Mouse (Mus musculus) myocyte (in vitro differentiated cells): Measurements from ENCODE around the gene Fezf2. TPM values are rescaled to one million over a fixed set of nuclear protein-coding genes. Genes with fewer than 3 reads are reported as not detected.

Experiments used
- H3K27me3 ChIP-seq: one replicate; pipeline ENCODE4 v1.6.1; 2011; ENCODE audit not compliant: control insufficient read depth, insufficient read depth, insufficient read length
- H3K36me3 ChIP-seq: one replicate; pipeline ENCODE4 v1.6.1; 2011; ENCODE audit not compliant: control insufficient read depth, insufficient read depth
- H3K4me2 ChIP-seq: one replicate; pipeline ENCODE4 v1.6.1; 2011; ENCODE audit warnings: low read depth, control low read depth
- H3K4me3 ChIP-seq: one replicate; pipeline ENCODE4 v1.5.1; 2011; ENCODE audit warnings: mild to moderate bottlenecking, control low read depth, moderate library complexity
- H3K79me2 ChIP-seq: one replicate; pipeline ENCODE4 v1.6.1; 2011; ENCODE audit not compliant: control insufficient read depth, insufficient read depth
- H3ac ChIP-seq: one replicate; pipeline ENCODE4 v1.6.1; 2011; ENCODE audit not compliant: control insufficient read depth, insufficient read length
- CEBPB ChIP-seq: IDR thresholded peaks from 2 replicates; pipeline ENCODE4 v1.6.1; 2011; ENCODE audit warnings: mild to moderate bottlenecking, moderate library complexity; ENCODE audit not compliant: poor library complexity, insufficient read depth, severe bottlenecking
- E2F4 ChIP-seq: IDR thresholded peaks from one replicate; pipeline ENCODE4 v1.6.1; 2011; ENCODE audit warnings: mild to moderate bottlenecking, control low read depth, moderate library complexity; ENCODE audit not compliant: insufficient read depth
- MAX ChIP-seq: IDR thresholded peaks from one replicate; pipeline ENCODE4 v1.6.1; 2011; ENCODE audit warnings: low read depth, mild to moderate bottlenecking, control low read depth
- MYOD1 ChIP-seq, 3 experiments: IDR thresholded peaks; one replicate each; pipeline ENCODE4 v1.6.1; 2011; ENCODE audit warnings: control low read depth in 2 of 3, low read depth in 2 of 3, mild to moderate bottlenecking in 2 of 3, moderate library complexity in 1 of 3; ENCODE audit not compliant: insufficient read length in 2 of 3, control insufficient read depth in 1 of 3
- MYOG ChIP-seq, 3 experiments: IDR thresholded peaks; one replicate each; pipeline ENCODE4 v1.6.1; 2011; ENCODE audit warnings: control low read depth in 2 of 3, low read depth in 2 of 3, mild to moderate bottlenecking in 2 of 3; ENCODE audit not compliant: insufficient read length in 2 of 3, control insufficient read depth in 1 of 3, insufficient read depth in 1 of 3
- POLR2A ChIP-seq: IDR thresholded peaks from one replicate; pipeline ENCODE4 v1.6.1; 2011; ENCODE audit warnings: low read depth, mild to moderate bottlenecking, control low read depth, moderate library complexity; ENCODE audit not compliant: insufficient read length
- POLR2AphosphoS2 ChIP-seq: IDR thresholded peaks from one replicate; pipeline ENCODE4 v1.6.1; 2011; ENCODE audit warnings: low read depth, control low read depth; ENCODE audit not compliant: insufficient read length
- REST ChIP-seq: IDR thresholded peaks from one replicate; pipeline ENCODE4 v1.6.1; 2011; ENCODE audit warnings: mild to moderate bottlenecking, control low read depth, moderate library complexity; ENCODE audit not compliant: insufficient read depth, insufficient read length
- SRF ChIP-seq: IDR thresholded peaks from one replicate; pipeline ENCODE4 v1.6.1; 2011; ENCODE audit warnings: low read depth; ENCODE audit not compliant: control insufficient read depth, insufficient read length
- TCF12 ChIP-seq: IDR thresholded peaks from one replicate; pipeline ENCODE4 v1.6.1; 2011; ENCODE audit warnings: mild to moderate bottlenecking, control low read depth; ENCODE audit not compliant: poor library complexity, insufficient read depth, severe bottlenecking
- TCF3 ChIP-seq: IDR thresholded peaks from one replicate; pipeline ENCODE4 v1.6.1; 2011; ENCODE audit warnings: low read depth, control low read depth; ENCODE audit not compliant: insufficient read length
- USF1 ChIP-seq: IDR thresholded peaks from one replicate; pipeline ENCODE4 v1.6.1; 2011; ENCODE audit warnings: low read depth, mild to moderate bottlenecking, control low read depth, moderate library complexity
- polyA plus RNA-seq: library from polyadenylated mRNA; unstranded; fragments of >200 nt; fragmentation: generic; extraction: Trizol; gene quantifications from one replicate; pipeline ENCODE4 v1.2.1, GENCODE M21; 2012; ENCODE audit warnings: missing spikeins

Gene Fezf2
- polyA plus RNA-seq: not detected

GRCm38 (mm10) chr14:12348089-12348488 lies at the start of gene Fezf2:
Fezf2 (minus strand) TSS chr14:12348189.
- H3K27me3 ChIP-seq: peaks cover 54% of the 10 kb centered on the region
- no peaks in the 10 kb centered on the region for H3K36me3 ChIP-seq

GRCm38 (mm10) chr14:12397561-12397960 lies 49.6 kb upstream of the Fezf2 start:
- Histone ChIP-seq H3K79me2 (no peaks in the 10 kb centered on the region), H3K36me3 (no peaks in the 10 kb centered on the region), H3K27me3 (no peaks in the 10 kb centered on the region), H3K4me2 (no peak overlapping the region), H3K4me3 (no peak overlapping the region), H3ac (no peak overlapping the region)
- TF ChIP-seq REST: no peak
- no peak for TF ChIP-seq TCF3
- TF ChIP-seq TCF12: no peak
- TF ChIP-seq E2F4: no peak
- TF ChIP-seq USF1: no peak
- no peak for TF ChIP-seq POLR2AphosphoS2
- no peak for TF ChIP-seq MAX
- TF ChIP-seq MYOD1 (IDR thresholded peaks at IDR 0.05; ENCODE audit: control insufficient read depth in 1 of 3, insufficient read length in 2 of 3, low read depth in 2 of 3): no peak
- TF ChIP-seq SRF: no peak
- TF ChIP-seq MYOG (IDR thresholded peaks at IDR 0.05; ENCODE audit: control insufficient read depth in 1 of 3, insufficient read depth in 1 of 3, insufficient read length in 2 of 3, low read depth in 2 of 3): no peak
- no peak for TF ChIP-seq POLR2A

More at GRCm38 (mm10) chr14:12348089-12348488, at the start of gene Fezf2:
- Histone ChIP-seq H3K79me2 (no peaks in the 10 kb centered on the region), H3K4me2 (no peak within 1 kb of the TSS), H3K4me3 (no peak within 1 kb of the TSS), H3ac (no peak within 1 kb of the TSS)
- TF ChIP-seq POLR2A: no peak
- TF ChIP-seq MYOG (IDR thresholded peaks at IDR 0.05; ENCODE audit: control insufficient read depth in 1 of 3, insufficient read depth in 1 of 3, insufficient read length in 2 of 3, low read depth in 2 of 3): no peak
- no peak for TF ChIP-seq TCF3
- TF ChIP-seq CEBPB: no peak
- TF ChIP-seq MAX: no peak
- no peak for TF ChIP-seq POLR2AphosphoS2
- TF ChIP-seq USF1: no peak
- no peak for TF ChIP-seq MYOD1 (IDR thresholded peaks at IDR 0.05; ENCODE audit: control insufficient read depth in 1 of 3, insufficient read length in 2 of 3, low read depth in 2 of 3)
- no peak for TF ChIP-seq SRF
- TF ChIP-seq REST: no peak
- TF ChIP-seq TCF12: no peak
- no peak for TF ChIP-seq E2F4

GRCm38 (mm10) chr14:12394318-12394717 lies 46.3 kb upstream of the Fezf2 start:
- TF ChIP-seq TCF12: no peak
- no peak for TF ChIP-seq USF1
- TF ChIP-seq CEBPB: no peak
- TF ChIP-seq MAX: no peak
- TF ChIP-seq REST: no peak
- TF ChIP-seq POLR2AphosphoS2: no peak
- no peak for TF ChIP-seq TCF3
- no peak for TF ChIP-seq SRF
- no peak for TF ChIP-seq MYOD1 (IDR thresholded peaks at IDR 0.05; ENCODE audit: control insufficient read depth in 1 of 3, insufficient read length in 2 of 3, low read depth in 2 of 3)
- TF ChIP-seq E2F4: no peak
- no peak for TF ChIP-seq POLR2A
- no peaks in the 10 kb centered on the region for H3K27me3 ChIP-seq
- H3K79me2 ChIP-seq: no peaks in the 10 kb centered on the region
- no peak overlapping the region for H3K4me3 ChIP-seq
- no peaks in the 10 kb centered on the region for H3K36me3 ChIP-seq
- no peak overlapping the region for H3K4me2 ChIP-seq
- H3ac ChIP-seq: no peak overlapping the region

GRCm38 (mm10) chr14:12393271-12393861 lies 45.4 kb upstream of the Fezf2 start:
- Histone ChIP-seq H3K4me2 (no peak overlapping the region), H3K27me3 (no peaks in the 10 kb centered on the region), H3K79me2 (no peaks in the 10 kb centered on the region), H3K36me3 (no peaks in the 10 kb centered on the region), H3K4me3 (no peak overlapping the region), H3ac (no peak overlapping the region)
- TF ChIP-seq USF1 (no peak), TCF12 (no peak), E2F4 (no peak), MAX (no peak), MYOD1 (IDR thresholded peaks at IDR 0.05; ENCODE audit: control insufficient read depth in 1 of 3, insufficient read length in 2 of 3, low read depth in 2 of 3) (no peak), TCF3 (no peak), POLR2A (no peak), SRF (no peak), POLR2AphosphoS2 (no peak), REST (no peak)
